In genomic region chr11:50672866-50673265, GRCm38 (mm10) we compare ENCODE assay signal across 10 mouse cellular contexts.
DNase-seq lines count a peak whose midpoint lies in the region; ATAC-seq lines count a peak whose summit lies in the region.
"Had no signal": no experiment of that assay in that cellular context is flagged by ENCODE, and none has a peak within 500 bp of the region (broad histone marks: within the 10 kb centered on the region; RNA-seq: fewer than 3 reads in every experiment).

No protein-coding gene starts in this region.

- no peak for ATAC-seq in megakaryocyte-erythroid progenitor cell, adult 5-6 weeks (replicated peaks; ENCODE audit: low FRiP score, low TSS enrichment, poor library complexity, severe bottlenecking)

- peak; percentile 76 for DNase-seq in ovary, adult 18-20 months (ENCODE audit: low spot score)
- DNase-seq in ovary, postnatal 10 days (ENCODE audit: low spot score) = no peak
- DNase-seq in brain, adult 2 months (ENCODE audit: low read depth, low spot score) = peak; percentile 87
- DNase-seq in fibroblast of lung, adult 2 months (ENCODE audit: low read depth) = peak; percentile 56
- DNase-seq in heart, postnatal 36 days = peak; percentile 67 to 69
- DNase-seq in thymus, postnatal 14 days = no peak
- no peak for DNase-seq in frontal cortex, postnatal 36 days (ENCODE audit: low spot score in 2 of 2)
- DNase-seq: kidney, adult 11 months; liver, embryonic 13.5 days had no signal

- intact Hi-C loops in heart, postnatal 36 days (cut with DNase I) = loop anchor here (2.0 to 10.0 kb wide), 5 partner anchors 22 to 228 kb away; no protein-coding TSS in a partner anchor

Comparison
In these comparisons a context has a peak if more than half of its experiments do, and no peak if none do; other contexts are left out.
1. DNase-seq: peak in ovary, adult 18-20 months (single experiment), brain, adult 2 months (single experiment), fibroblast of lung, adult 2 months (single experiment) and heart, postnatal 36 days (2 of 2); none in ovary, postnatal 10 days (single experiment), thymus, postnatal 14 days (single experiment) and frontal cortex, postnatal 36 days (0 of 2).